Mouse (Mus musculus): ENCODE measurements at regions not wholly inside any gene's neighbourhood (a gene's known extent, or its start where the extent isn't known, plus 50 kb on each side); places are given as distances from the start of the nearest gene placed in this dataset.
A peak's percentile ranks its signal among the peaks of the same experiment; 100 is the strongest.

GRCm38 (mm10) chr6:16064691-16065090, 344.2 kb downstream of the Mdfic start:
- peak in 1 of 2 experiments; percentile 17 for DNase-seq (ENCODE audit: inconsistent age in 2 of 2, low spot score in 1 of 2)

GRCm38 (mm10) chr6:16065121-16065520, 344.7 kb downstream of the Mdfic start:
- DNase-seq (ENCODE audit: inconsistent age in 2 of 2, low spot score in 1 of 2) = peak in 1 of 2 experiments; percentile 23

- DNase-seq (ENCODE audit: inconsistent age in 2 of 2, low spot score in 1 of 2) = no peak
Measured at GRCm38 (mm10) chr6:16076266-16076665, 355.8 kb downstream of the Mdfic start.

GRCm38 (mm10) chr6:16077195-16077810, 356.8 kb downstream of the Mdfic start:
- no peak for DNase-seq (ENCODE audit: inconsistent age in 2 of 2, low spot score in 1 of 2)

- DNase-seq (ENCODE audit: inconsistent age in 2 of 2, low spot score in 1 of 2) = no peak
Measured at GRCm38 (mm10) chr6:16077917-16078316, 357.5 kb downstream of the Mdfic start.

GRCm38 (mm10) chr6:16086952-16087537, 366.6 kb downstream of the Mdfic start:
- DNase-seq (ENCODE audit: inconsistent age in 2 of 2, low spot score in 1 of 2) = no peak

GRCm38 (mm10) chr6:16098761-16099160, 378.3 kb downstream of the Mdfic start:
- DNase-seq (ENCODE audit: inconsistent age in 2 of 2, low spot score in 1 of 2) = no peak

GRCm38 (mm10) chr6:16141009-16141408, 420.5 kb downstream of the Mdfic start:
- DNase-seq (ENCODE audit: inconsistent age in 2 of 2, low spot score in 1 of 2) = no peak

GRCm38 (mm10) chr6:16144538-16144937, 424.1 kb downstream of the Mdfic start:
- DNase-seq (ENCODE audit: inconsistent age in 2 of 2, low spot score in 1 of 2) = no peak

- DNase-seq (ENCODE audit: inconsistent age in 2 of 2, low spot score in 1 of 2) = no peak
Measured at GRCm38 (mm10) chr6:16150535-16150934, 430.1 kb downstream of the Mdfic start.

GRCm38 (mm10) chr6:16151478-16151877, 431.0 kb downstream of the Mdfic start:
- DNase-seq (ENCODE audit: inconsistent age in 2 of 2, low spot score in 1 of 2) = no peak

- no peak for DNase-seq (ENCODE audit: inconsistent age in 2 of 2, low spot score in 1 of 2)
Measured at GRCm38 (mm10) chr6:16152691-16153090, 432.2 kb downstream of the Mdfic start.

GRCm38 (mm10) chr6:16165012-16165411, 444.6 kb downstream of the Mdfic start:
- DNase-seq (ENCODE audit: inconsistent age in 2 of 2, low spot score in 1 of 2) = no peak

- no peak for DNase-seq (ENCODE audit: inconsistent age in 2 of 2, low spot score in 1 of 2)
Measured at GRCm38 (mm10) chr6:16171871-16172270, 451.4 kb downstream of the Mdfic start.

- no peak for DNase-seq (ENCODE audit: inconsistent age in 2 of 2, low spot score in 1 of 2)
Measured at GRCm38 (mm10) chr6:16177313-16177712, 456.9 kb downstream of the Mdfic start.

- peak in 1 of 2 experiments; percentile 20 for DNase-seq (ENCODE audit: inconsistent age in 2 of 2, low spot score in 1 of 2)
Measured at GRCm38 (mm10) chr6:16187983-16188550, 467.6 kb downstream of the Mdfic start.

GRCm38 (mm10) chr6:16212975-16213374, 492.5 kb downstream of the Mdfic start:
- no peak for DNase-seq (ENCODE audit: inconsistent age in 2 of 2, low spot score in 1 of 2)

GRCm38 (mm10) chr6:16213635-16214034, 493.2 kb downstream of the Mdfic start:
- DNase-seq (ENCODE audit: inconsistent age in 2 of 2, low spot score in 1 of 2) = no peak

GRCm38 (mm10) chr6:16221002-16221627, 500.7 kb downstream of the Mdfic start:
- DNase-seq (ENCODE audit: inconsistent age in 2 of 2, low spot score in 1 of 2) = peak; percentile 12 to 84
